Mouse (Mus musculus) subcutaneous adipose tissue, adult 2 months (tissue): Measurements from ENCODE around the gene Elovl6. TPM values are rescaled to one million over a fixed set of nuclear protein-coding genes. Genes with fewer than 3 reads are reported as not detected.

Source experiments
- polyA plus RNA-seq: library from polyadenylated mRNA; depleted of rRNA; stranded (reverse); fragments of >200 nt; gene quantifications from 2 replicates; pipeline ENCODE4 v1.2.3, GENCODE M21; 2012; ENCODE audit warnings: low replicate concordance; rRNA removed

Elovl6 gene
- polyA plus RNA-seq = 238 and 254 TPM in 2 replicates

DNA sequence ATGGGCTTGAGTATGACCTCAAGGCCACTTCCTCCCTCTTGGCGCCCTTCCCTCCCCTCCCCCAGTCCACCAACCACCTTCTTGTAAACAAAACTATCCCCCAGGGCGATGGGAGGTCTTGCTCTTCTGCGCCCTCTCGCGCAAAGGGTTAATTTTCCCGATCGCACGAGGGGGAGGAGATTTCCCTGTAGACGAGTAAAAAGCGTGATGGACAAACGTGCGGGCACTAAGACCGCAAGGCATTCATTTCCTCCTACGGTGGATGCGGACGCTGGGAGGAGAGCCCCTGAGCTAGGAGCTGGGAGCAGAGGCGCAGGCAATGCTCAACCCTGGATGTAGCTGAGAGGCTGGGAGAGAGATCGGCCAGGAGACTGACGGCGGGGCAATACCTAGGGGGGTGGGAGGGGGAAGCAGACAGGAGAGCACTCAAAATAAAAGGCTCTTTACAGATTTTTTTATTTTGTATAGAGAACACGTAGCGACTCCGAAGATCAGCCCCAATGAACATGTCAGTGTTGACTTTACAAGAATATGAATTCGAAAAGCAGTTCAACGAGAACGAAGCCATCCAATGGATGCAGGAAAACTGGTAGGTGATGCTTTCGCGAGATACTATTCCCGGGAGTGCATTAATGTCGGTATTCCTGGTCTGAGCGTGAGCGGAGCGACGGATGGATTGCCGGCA, at the start of gene Elovl6:
Gene Elovl6, plus strand, starts transcription at position 176 of the 685 bp plus-strand sequence.

Other genes with a start within 250 kb of the Elovl6 start
- 46.8 and 51.2 TPM in 2 replicates for gene Enpep, start 199.6 kb upstream of the Elovl6 start, polyA plus RNA-seq
- gene Egf, start 223.0 kb downstream of the Elovl6 start, polyA plus RNA-seq = 0.98 and 4.6 TPM in 2 replicates